Mouse (Mus musculus) spleen, adult 12 weeks (tissue): ENCODE data around the gene Gm20388.
A peak's percentile ranks its signal among the peaks of the same experiment; 100 is the strongest.

Source experiments
- DNase-seq: peaks from one replicate; pipeline ENCODE4 v3.0.0; 2022; ENCODE audit warnings: low spot score

The Gm20388 gene

GRCm38 (mm10) chr8:122442781-122443180 is 2532.1 kb downstream of the Gm20388 start:
- DNase-seq, result no peak

GRCm38 (mm10) chr8:122443262-122444006 is 2532.8 kb downstream of the Gm20388 start, which contains the start of gene Mvd:
Gene Mvd (minus strand): TSS chr8:122443422.
- DNase-seq, result peak; percentile 95

DNA sequence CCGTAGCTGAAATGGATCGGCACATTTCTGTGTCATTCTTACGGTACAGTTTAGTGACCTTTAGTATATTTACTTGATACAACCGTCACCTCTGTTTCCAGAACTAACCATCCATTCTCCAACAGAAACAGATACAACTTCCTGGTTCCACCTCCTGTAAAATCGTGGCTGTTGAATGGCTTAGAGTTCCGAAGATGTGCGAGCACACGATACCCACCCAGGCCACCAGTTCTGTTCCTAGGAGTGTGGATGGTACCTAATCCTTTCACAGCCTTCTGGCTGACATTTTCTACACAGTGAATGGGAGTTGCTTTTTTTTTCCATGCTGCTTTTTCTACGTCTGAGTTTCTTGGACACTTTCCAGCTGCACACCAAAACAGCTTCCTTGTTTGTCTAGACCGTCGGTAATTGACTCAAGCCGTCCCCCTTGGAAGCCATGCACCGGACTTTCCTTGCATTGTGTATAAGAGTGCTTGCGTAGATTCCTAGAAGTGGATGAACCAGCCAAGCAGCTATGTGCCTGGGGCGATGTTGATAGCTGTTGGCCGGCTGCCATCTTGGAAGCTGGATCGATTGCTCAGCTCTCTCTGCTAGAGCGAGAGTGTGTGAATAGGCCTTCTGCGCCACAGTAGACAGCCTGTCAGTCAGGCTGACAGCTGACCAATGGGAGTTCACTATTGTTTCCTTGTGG is 2533.6 kb downstream of the Gm20388 start:
- peak; percentile 69 for DNase-seq

- DNase-seq, result no peak
These were observed 2534.6 kb downstream of the Gm20388 start for GRCm38 (mm10) chr8:122445203-122445602.

GRCm38 (mm10) chr8:122451161-122451703 is 2540.6 kb downstream of the Gm20388 start:
- no peak for DNase-seq

DNA sequence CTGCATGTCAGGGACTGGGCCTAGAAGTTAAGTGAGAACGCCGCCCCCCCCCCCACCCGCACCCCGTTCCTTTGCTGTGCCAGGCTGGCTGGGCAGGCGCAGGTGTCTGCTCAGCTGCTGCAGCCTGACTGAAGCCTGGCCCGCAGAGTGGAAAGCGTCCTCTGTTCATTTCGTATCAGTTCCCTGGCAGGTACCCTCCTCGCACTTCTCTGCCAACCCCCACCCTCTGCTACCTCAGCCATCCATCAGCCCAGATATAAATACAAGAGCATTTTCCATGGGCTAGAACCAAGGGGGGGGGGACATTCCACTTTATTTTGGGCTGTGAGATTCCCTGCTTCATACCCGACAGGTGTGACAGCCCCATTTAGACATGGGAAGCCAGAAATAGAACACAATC is 2541.5 kb downstream of the Gm20388 start:
- DNase-seq, result no peak

DNA sequence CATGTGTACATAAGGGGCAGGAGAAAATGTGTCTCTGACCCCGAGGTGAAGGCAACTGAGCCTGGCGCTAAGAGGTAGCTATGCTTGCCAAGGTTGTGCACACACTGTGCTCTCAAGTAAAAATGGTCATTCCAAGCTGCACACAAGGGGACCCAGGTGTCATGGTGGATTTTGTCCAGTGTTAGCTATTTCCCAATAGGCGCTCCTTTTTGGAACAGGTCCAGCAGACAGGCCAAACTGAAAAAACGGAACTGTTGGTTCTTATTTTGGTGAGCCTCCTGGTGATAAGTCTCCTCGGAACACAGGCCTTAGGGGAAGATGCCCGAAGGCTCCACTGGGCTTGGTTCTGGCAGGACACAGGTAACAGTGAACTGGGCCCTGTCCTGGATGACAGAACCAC is 2543.8 kb downstream of the Gm20388 start:
- DNase-seq, result no peak

DNA sequence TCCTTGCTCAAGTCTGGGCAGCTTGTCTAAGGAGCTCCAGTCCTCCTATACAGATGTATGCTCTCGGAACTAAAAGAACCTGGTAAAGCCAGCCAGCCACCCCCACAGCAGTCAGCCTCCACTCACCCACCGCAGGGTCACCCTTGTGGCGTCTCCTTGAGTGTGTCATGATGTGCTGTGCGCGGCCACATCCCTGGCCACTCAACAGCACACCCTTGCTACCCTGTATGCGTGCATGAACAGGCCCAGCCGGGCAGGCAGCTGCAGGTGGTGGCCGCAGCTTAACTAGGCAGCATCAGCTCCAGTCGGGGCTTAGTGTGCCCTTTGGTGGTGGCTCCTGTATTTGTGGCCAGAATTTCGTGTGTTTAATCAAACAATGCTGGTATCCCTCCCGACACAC is 2546.5 kb downstream of the Gm20388 start:
- DNase-seq, result no peak

DNA sequence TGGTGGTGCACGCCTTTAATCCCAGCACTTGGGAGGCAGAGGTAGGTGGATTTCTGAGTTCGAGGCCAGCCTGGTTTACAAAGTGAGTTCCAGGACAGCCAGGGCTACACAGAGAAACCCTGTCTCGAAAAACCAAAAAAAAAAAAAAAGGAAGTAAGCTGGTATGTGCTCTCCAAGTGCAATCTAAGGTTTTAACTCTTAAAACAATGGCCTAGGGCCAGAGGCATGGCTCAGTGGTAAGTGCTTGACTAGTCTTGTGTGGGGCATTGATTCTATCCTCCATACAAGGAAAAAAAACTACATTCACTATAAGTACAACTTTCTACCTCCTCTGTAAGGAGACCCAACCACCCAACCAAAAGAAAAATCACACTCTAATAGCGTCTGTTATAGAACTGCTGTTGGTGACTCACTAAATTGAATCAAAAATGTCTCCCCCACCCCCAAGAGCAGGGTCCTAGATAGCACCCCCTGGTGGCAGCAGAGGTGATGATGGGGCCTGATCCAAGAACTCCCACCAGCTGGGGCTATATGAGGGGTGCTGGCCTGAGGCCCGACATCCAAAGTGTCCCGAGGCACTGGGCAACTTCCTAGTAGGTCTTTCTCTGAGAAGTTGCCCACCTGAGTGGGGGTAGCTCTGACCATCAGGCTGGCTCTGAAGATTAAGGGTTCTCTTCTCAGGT is 2548.7 kb downstream of the Gm20388 start:
- no peak for DNase-seq

- DNase-seq, result no peak
These were observed 2549.3 kb downstream of the Gm20388 start for GRCm38 (mm10) chr8:122459990-122460389.

DNA sequence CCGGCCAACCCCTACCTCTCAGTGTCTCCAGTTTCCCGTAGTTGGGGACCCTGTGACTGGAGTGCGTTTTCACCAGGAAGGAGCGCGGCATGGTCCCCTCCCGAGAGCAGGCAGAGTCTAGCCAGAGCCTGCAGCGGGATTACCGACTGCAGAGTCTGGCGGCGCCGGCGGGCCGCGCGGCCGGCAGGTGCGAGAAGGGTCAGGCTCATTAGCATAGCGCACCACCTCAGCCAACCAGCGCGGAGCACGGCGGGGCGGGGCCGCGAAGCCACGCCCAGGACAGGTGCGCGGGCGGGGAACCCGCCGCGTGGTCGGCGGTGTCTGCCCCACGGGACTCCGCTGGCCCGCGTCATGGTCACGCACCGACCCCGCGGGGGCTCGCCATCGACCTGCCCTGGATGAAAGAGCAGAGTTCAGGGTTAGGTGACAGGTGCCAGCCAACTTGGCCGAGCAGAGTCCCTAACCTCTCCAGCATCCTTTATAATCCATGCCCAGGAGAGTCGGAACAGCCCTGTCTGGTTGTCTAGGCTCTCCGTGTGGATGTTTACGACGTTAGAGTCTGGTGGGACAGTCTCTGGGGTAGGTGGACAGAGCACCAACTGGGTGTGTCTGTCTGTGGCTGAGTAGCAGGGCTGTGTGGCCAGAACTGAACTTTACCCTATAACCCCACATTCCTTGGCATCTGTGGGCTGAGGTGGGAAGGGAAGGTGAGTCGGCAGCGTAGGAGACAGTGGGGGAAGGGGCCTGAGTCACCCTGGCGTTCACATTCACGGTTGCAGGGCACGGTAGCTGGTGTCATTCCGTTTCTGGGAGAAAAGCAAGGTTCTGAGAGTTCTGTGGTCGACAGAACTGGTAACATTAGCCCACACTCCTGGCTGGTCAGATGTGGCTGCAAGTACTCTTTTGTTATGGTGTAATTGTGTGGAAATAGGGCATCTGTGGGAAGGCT is 2550.2 kb downstream of the Gm20388 start, which contains the start of gene Snai3:
Snai3 (minus strand) TSS at position 210 of the 949 bp plus-strand sequence.
- DNase-seq, result peak; percentile 48

- no peak for DNase-seq
These were observed 2551.0 kb downstream of the Gm20388 start for GRCm38 (mm10) chr8:122461473-122462148.

DNA sequence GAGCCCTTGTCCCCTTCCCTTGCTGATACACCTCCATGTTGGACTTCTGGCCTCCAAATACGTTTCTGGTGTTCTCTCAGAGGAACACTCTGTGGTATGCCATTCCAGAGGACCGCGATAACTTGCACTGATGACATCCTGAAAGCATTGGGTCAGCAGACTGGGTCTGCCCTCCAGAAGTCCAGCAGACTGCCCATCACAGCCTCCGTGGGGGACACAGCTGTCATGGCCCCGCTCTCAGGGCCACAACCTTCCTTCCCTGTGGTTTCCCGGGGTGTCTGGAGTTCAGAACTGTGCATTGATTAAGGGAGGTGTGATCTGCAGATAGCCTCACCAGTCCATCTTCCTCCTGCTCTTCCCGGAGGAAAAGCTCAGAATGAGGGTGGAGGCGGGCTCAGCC is 2551.9 kb downstream of the Gm20388 start:
- DNase-seq, result no peak

GRCm38 (mm10) chr8:122463651-122464640 is 2553.3 kb downstream of the Gm20388 start:
- no peak for DNase-seq

- DNase-seq, result no peak
These were observed 2554.3 kb downstream of the Gm20388 start for GRCm38 (mm10) chr8:122464985-122465384.

DNA sequence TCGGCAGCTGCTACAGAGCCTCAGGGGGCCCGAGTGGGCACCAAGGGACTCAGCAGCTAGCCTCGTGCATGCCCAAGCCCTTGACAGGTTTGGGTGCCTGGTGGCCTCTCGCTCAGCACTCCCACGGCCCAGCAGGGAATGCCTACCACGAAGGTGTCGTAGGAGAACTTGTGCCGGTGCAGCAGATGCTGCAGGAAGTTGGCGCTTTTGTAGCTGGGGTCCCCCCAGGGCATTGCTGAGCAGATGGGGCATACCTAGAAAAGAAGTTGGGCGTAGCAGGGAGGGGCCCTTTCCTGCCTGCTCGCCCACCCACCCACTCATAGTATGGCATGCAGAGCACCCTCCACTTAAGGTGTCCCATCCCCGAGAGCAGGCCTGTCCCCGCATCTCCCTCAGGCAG is 2557.2 kb downstream of the Gm20388 start:
- DNase-seq, result no peak

GRCm38 (mm10) chr8:122469407-122469806 is 2558.8 kb downstream of the Gm20388 start:
- DNase-seq, result no peak

DNA sequence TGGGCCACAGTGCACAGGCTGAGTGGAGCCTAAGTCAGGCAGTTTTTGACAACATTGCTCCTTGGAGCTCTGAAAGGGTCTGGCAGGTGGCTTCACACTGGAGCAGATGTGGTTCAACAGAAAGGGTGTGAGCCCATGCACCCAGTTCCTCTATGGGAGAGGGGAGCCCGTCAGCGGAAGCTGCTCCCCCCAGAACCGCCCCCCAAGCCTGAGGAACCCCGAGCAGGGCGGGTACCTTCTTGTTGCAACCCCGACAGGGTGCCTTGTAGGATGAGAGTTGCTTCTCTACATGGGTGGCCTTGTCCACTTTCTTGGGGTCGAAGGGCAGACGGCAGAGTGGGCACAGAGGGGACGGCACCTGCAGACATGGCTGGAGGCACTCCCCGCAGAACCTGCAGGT is 2559.3 kb downstream of the Gm20388 start:
- DNase-seq, result no peak

GRCm38 (mm10) chr8:122470691-122471090 is 2560.1 kb downstream of the Gm20388 start:
- no peak for DNase-seq
